Mouse (Mus musculus): ENCODE results near the gene Synj1. TPM values are rescaled to one million over a fixed set of nuclear protein-coding genes. Genes with fewer than 3 reads are reported as not detected.

The Synj1 gene
- 10 to 100 TPM; 11.2 to 13.8 TPM for total RNA-seq (2021)
- long read RNA-seq, experiment 1, partial matches to known transcripts = 0 of 2 reads
- long read RNA-seq, experiment 1, other reads (novel, unspliced or antisense) = 2 of 2 reads
- long read RNA-seq, experiment 2, partial matches to known transcripts = 0 of 2 reads
- long read RNA-seq, experiment 2, other reads (novel, unspliced or antisense) = 2 of 2 reads

GRCm38 (mm10) chr16:91011021-91011683, at the start of gene Synj1:
Gene Synj1, minus strand, starts transcription at chr16:91011308.
- H3K4me3 ChIP-seq = peak within 1 kb of the TSS; percentile 100
- TF ChIP-seq CTCF (IDR thresholded peaks at IDR 0.05) = no peak
- DNase-seq = peak; percentile 95
- intact Hi-C loops (cut with DNase I) = loop anchor here (2.0 to 5.0 kb wide), 3 partner anchors 34 to 631 kb away; partner anchors contain the start of genes Cfap298 and Paxbp1
- H3K27ac ChIP-seq = peak within 1 kb of the TSS; percentile 96

- intact Hi-C loops (cut with DNase I) = no loop called here
- no peak for TF ChIP-seq CTCF (IDR thresholded peaks at IDR 0.05)
- no peak overlapping the region for H3K4me3 ChIP-seq
- no peak for DNase-seq
- no peak overlapping the region for H3K27ac ChIP-seq
Measured at GRCm38 (mm10) chr16:91057741-91058140, 46.6 kb upstream of the Synj1 start.

GRCm38 (mm10) chr16:91057261-91057660, 46.2 kb upstream of the Synj1 start:
- Histone ChIP-seq H3K4me3 (no peak overlapping the region), H3K27ac (no peak overlapping the region)
- DNase-seq = no peak
- no peak for TF ChIP-seq CTCF (IDR thresholded peaks at IDR 0.05)
- intact Hi-C loops (cut with DNase I) = no loop called here

GRCm38 (mm10) chr16:91056043-91056821, 45.1 kb upstream of the Synj1 start:
- H3K4me3 ChIP-seq = no peak overlapping the region
- intact Hi-C loops (cut with DNase I) = no loop called here
- no peak for TF ChIP-seq CTCF (IDR thresholded peaks at IDR 0.05)
- no peak overlapping the region for H3K27ac ChIP-seq
- DNase-seq = no peak

GRCm38 (mm10) chr16:91055150-91055549, 44.0 kb upstream of the Synj1 start:
- no peak for DNase-seq
- Histone ChIP-seq H3K27ac (no peak overlapping the region), H3K4me3 (no peak overlapping the region)
- intact Hi-C loops (cut with DNase I) = no loop called here
- TF ChIP-seq CTCF (IDR thresholded peaks at IDR 0.05) = no peak

GRCm38 (mm10) chr16:91053599-91053998, 42.5 kb upstream of the Synj1 start:
- no peak for TF ChIP-seq CTCF (IDR thresholded peaks at IDR 0.05)
- no peak for DNase-seq
- Histone ChIP-seq H3K27ac (no peak overlapping the region), H3K4me3 (no peak overlapping the region)
- intact Hi-C loops (cut with DNase I) = no loop called here

GRCm38 (mm10) chr16:91045511-91045910, 34.4 kb upstream of the Synj1 start:
- peak; percentile 60 for DNase-seq
- intact Hi-C loops (cut with DNase I) = loop anchor here (2.0 kb wide), 2 partner anchors 27 to 35 kb away; partner anchors contain the start of gene Synj1
- Histone ChIP-seq H3K27ac (peak overlapping the region; percentile 96), H3K4me3 (peak overlapping the region; percentile 84)
- TF ChIP-seq CTCF (IDR thresholded peaks at IDR 0.05) = peak; percentile 63

- peak; percentile 96 for TF ChIP-seq CTCF (IDR thresholded peaks at IDR 0.05)
- Histone ChIP-seq H3K4me3 (peak within 1 kb of the TSS; percentile 84), H3K27ac (peak within 1 kb of the TSS; percentile 96)
- DNase-seq = peak; percentile 99
- intact Hi-C loops (cut with DNase I) = loop anchor here (2.0 to 5.0 kb wide), 3 partner anchors 28 to 112 kb away; partner anchors contain the start of gene Synj1
Measured at GRCm38 (mm10) chr16:91044270-91045182, 33.4 kb upstream of the Synj1 start, which contains the start of gene Paxbp1. Gene Paxbp1, minus strand, starts transcription at chr16:91044543.

GRCm38 (mm10) chr16:91043461-91044248, 32.5 kb upstream of the Synj1 start:
- peak overlapping the region; percentile 84 for H3K4me3 ChIP-seq
- intact Hi-C loops (cut with DNase I) = loop anchor here (2.0 to 5.0 kb wide), 3 partner anchors 29 to 111 kb away; partner anchors contain the start of gene Synj1
- no peak for TF ChIP-seq CTCF (IDR thresholded peaks at IDR 0.05)
- DNase-seq = peak; percentile 73
- peak overlapping the region; percentile 96 for H3K27ac ChIP-seq

- H3K4me3 ChIP-seq = peak overlapping the region; percentile 84; the same call in 1 of the 2 replicates
- intact Hi-C loops (cut with DNase I) = loop anchor here (5.0 kb wide), 1 partner anchor 110 kb away; no protein-coding TSS in a partner anchor
- TF ChIP-seq CTCF (IDR thresholded peaks at IDR 0.05) = no peak
- no peak for DNase-seq
- no peak overlapping the region for H3K27ac ChIP-seq
Measured at GRCm38 (mm10) chr16:91042640-91043039, 31.5 kb upstream of the Synj1 start.

GRCm38 (mm10) chr16:91035866-91036265, 24.8 kb upstream of the Synj1 start:
- H3K4me3 ChIP-seq = no peak overlapping the region
- intact Hi-C loops (cut with DNase I) = no loop called here
- TF ChIP-seq CTCF (IDR thresholded peaks at IDR 0.05) = no peak
- H3K27ac ChIP-seq = no peak overlapping the region
- DNase-seq = no peak
